Mouse (Mus musculus) megakaryocyte progenitor cell, adult 5-6 weeks (primary cell): ENCODE results near the gene Pgbd5. TPM values are rescaled to one million over a fixed set of nuclear protein-coding genes. Genes with fewer than 3 reads are reported as not detected.

Experiments
- ATAC-seq: replicated peaks from 2 replicates; pipeline ENCODE4 v1.8.0; 2016; ENCODE audit warnings: mild to moderate bottlenecking, moderate TSS enrichment, inconsistent platforms; ENCODE audit not compliant: poor library complexity
- total RNA-seq, 2 experiments: library from RNA; stranded (forward) in 1 of 2; stranded (reverse) in 1 of 2; fragments of 157-497, 149-512 nt in 1 of 2; fragments of 200-1000 nt in 1 of 2; gene quantifications; 2 replicates each; pipeline versions ENCODE4 v1.2.3 to v1.2.4; 2015 to 2017

Pgbd5 gene
- total RNA-seq, 2 experiments from 2014 or later: not detected

DNA sequence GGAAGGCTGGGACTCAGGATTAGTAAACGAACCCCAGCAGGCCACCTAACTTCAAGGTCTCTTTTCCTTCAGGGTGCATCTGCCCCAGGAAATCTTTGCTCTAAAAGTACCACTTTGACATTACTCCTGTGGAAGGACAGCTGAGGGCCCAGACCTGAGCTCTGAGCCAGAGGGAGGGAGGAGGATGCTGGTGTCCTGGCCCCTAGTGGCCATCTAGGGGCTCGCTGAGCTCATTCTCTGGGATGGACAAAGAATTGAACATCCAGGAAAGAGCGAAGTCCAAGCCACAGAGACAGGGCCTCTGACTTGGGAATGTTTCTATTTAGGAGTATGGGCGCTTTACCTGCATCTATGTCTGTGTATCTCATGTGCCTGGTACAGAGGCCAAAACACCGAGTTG is 87.8 kb downstream of the Pgbd5 start:
- ATAC-seq: no peak

DNA sequence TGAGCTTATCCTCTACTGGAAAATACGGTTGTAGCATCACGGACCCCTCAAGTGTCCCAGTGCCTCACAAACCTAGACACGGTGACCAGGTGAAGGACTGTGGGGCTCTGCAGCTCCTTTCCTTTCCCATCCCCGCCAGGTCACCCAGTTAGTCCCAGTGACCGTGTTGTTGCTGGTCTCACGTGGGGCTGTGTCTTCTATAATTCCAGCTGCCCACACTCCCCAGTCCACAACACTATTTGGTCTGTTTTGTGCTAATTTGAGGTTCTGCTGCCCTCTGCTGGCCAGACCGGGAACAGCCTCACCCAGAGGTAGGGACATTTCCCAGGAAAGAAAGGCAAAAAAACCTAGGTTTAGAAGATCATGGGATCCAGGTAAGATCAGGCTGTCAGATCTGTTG is 89.8 kb downstream of the Pgbd5 start:
- ATAC-seq: peak; percentile 84

DNA sequence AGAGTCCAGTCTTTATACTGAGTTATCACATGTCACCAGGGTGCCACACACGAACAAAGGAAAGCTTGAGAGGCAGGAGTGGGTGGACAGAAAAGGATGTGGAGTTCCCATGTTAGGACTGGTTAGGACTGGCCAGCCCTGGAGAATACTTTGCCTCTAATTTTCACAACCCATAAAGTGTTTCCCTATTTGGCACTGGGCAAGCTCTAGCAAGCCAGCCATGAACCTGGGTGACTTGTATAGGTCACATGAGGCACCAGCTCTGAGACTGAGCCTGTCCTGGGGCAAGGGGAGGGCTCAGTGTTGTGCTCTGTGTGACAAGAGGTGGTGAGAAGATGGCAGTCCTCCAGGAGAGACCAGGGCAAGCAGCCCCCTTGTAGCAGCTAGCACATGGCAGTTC is 91.4 kb downstream of the Pgbd5 start:
- no peak for ATAC-seq

DNA sequence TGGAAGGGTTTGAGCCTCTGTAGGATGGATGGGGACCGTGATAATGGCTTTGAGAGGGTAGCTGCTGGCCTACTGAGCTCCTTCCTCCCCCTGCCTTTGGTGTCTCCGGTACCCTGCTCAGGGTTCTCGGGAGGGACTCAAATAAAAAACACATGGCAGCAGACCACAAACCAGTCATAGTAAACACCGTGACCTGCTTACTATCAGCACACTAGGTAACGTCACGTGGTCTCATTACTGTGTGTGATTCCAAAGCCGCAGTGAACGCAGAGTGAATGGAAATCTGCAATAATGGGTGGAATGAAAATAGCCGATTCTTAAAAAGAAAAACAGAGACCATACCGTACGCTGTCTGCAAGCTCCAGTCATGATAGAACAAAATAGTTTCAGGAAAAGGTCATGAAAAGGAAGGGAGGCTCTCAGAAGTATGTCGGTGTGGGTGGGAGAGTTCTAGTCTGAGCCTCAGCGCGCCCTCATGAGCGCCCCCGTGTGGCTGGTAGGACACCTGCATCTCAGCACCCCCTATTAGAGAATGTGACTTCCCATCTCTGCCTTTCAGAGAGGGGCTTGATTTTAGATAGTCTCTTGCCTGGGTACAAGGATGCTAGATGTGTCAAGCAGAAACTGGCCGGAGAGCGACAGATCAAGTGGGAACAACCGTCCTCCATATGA is 92.5 kb downstream of the Pgbd5 start:
- peak; percentile 79 for ATAC-seq

DNA sequence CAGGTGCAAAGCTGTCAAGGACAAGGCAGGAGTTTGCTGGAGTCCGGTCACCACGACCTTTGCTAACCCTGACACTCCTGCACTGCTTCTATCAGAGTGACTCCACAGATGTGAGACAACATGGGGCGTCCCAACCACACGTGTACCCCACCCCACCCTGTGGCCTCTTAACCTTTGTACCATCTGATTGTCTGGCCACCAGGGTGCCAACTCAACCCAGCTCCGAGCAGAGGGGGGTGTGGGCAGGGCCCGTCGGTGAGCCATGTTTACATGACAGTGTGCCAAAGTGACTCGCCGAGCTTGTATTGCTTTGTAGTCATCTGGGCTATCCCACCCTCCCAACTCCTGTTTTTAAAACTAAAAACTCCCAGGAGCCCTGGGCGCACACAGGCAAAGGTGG is 94.4 kb downstream of the Pgbd5 start:
- no peak for ATAC-seq

DNA sequence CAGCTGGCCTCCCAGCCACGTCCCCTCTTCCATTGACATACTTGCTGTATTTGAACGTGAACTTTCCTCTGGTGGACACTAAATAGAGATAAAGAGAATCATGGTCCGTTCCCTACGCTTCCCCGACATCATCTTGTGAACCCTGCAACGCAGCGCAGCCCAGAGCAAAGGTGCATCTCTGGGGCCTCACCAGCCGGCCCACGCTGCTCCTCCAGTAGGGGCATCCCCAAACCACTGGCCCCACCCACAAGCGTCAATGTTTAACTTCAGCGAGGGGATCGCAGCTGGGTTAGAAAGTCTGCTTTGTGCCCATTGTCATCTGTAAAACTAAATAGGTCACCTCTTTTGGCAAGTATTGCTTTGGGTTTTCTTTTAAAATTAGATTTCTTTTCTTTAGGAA is 95.5 kb downstream of the Pgbd5 start:
- ATAC-seq: no peak

DNA sequence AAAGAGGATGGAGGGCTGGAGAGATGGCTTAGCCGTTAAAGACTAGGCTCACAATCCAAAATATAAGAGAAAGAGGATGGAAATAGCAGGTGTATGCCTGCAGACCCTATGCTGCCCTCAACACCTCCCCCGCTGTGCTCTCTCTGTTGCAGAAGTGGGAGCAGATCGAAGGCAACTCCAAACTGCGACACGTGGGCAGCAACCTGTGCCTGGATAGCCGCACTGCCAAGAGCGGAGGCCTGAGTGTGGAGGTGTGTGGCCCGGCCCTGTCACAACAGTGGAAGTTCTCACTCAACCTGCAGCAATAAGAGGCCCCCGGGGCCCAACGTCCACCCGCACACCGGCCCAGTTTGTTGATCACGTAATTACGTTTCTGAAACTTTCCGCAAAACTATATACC is 96.3 kb downstream of the Pgbd5 start:
- no peak for ATAC-seq

DNA sequence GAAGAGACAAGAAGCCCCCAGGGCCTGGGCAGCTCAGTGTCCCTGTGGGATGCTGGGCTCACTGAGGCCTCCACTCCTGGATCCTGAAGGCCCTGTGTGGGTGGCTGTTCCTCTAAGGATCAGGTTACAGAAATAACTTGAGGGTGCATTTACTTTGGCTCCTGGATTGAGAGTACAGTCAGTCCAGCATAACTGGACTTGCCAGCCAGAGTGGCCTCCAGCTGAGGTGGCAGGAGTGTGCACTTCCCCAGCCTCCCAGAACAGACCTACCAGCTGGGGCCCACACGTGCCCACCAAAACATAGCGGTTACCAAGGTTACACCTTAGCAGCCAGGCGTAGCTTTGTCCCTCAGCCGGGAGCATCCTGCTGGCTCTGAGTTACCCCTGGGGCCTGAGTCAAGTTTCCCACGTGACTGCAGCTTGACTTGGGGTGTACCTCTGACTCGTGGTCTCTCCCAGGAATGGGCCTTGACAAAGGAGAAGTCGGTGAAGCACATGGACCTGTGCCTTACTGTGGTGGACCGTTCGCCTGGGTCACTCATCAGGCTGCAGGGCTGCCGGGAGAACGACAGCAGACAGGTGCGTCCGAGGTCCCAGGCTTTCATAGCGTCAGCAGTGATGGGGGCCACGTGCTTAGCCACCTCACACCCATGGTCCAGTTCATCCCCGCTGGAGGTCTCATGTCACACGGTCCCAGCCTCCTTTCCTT is 98.9 kb downstream of the Pgbd5 start:
- ATAC-seq: no peak

DNA sequence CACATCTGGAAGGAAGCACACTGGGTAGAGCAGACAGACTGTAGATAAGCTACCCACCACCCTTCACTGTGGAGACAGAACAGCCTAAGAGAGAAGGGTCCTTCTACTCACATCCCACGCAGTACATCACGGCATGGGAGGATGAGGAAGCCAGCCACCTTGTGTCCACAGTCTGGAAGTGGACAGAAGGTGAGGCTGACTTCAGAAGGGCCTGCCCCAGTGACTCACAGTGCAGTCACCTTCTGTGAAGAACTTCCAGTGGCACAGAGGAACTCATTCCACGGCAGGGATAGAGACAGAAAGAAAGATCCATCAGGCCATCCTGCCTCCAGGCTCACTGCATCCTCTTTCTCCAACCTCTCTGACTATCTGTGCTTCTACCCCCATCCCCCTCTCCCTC is 99.7 kb downstream of the Pgbd5 start:
- ATAC-seq: no peak

DNA sequence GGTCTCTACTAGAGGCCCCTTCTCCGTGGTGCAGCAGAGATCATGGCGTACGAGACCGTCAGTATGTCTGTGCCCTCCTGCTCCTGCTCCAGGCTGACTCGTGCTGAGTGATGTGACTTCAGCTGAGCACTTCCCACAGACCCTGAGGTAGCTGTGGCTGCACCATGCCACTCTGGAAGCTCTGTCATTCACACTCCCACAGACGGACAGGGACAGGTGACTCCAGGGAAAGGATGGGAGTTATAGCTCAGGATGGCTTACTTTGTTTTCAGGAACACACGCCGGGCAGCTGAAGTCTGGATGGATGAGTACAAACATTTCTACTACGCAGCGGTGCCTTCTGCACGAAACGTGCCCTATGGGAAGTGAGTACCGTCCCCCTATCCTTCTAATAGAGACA is 103.2 kb downstream of the Pgbd5 start:
- ATAC-seq: no peak

DNA sequence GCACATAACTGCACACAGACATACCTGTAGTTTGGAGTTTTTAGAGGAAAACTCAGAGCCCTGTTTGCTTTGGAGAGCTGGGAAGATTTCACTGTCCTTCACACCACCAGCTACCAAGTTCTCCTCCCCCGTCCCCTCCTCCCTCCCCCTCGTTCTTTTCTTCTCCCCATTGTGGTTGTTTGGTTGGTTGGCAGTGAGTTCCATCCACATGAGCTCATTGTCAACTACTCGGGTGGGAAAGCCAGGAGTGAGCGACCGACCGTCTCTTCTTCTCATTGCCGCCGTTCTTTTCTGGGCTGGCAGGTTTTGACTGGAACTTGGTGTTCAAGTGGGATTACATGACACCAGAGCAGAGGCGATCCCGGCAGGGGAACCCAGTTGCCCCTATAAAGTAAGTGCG is 107.8 kb downstream of the Pgbd5 start:
- no peak for ATAC-seq

DNA sequence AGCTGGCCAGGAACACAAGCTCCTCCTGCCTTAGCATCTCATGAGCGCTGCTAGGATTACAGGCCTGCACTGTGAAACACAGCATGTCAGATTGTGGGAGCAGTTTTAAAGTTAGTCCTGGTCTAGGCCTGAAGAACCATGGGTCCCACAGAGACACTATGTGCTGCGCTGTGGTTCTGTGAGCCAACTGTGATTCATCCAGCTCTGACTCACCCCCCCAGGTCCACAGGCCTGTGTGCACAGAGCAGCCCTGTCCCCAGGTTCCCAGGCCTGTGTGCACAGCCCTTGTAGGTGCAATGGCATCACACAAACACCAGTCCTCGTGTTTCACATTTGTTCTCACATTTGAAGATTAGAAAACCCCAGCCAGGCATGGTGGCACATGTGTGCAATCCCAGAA is 108.4 kb downstream of the Pgbd5 start:
- ATAC-seq: no peak

DNA sequence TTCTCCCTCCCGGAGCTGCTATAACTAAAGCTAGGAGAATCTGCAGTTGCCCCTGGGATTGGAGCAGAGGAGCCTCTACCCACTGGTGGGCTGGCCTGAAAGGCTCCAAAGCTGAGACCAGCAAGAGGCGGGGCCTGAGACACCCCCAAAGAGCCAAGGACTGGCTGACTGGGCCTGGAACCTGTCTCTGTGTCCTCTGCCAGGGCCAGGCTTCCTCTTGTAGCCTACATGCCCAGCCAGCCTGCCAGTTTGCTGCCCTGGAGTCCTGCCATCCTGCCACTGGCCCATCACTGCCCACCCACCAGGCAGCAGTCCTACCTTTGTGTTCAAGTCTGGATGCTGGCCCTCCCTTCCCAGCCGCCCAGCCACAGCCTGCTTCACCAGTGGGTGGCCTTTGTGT is 109.0 kb downstream of the Pgbd5 start:
- ATAC-seq: no peak

DNA sequence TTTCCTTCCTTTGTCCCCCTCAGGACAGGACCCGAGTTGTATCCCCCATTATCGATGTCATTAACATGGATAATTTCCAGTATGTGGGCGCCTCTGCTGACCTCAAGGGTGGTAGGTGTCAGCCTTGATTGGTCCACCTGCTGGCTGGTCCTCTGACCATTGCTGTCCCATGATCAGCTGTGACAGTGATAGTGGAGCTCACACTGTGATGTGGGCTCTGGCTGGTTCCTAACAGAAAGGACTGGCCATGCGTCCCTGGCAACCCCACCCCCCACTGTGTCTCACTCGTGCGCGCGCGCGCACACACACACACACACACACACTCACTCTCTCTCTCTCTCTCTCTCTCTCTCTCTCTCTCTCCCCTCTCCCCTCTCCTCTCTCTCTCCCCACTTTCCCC is 109.8 kb downstream of the Pgbd5 start:
- no peak for ATAC-seq

DNA sequence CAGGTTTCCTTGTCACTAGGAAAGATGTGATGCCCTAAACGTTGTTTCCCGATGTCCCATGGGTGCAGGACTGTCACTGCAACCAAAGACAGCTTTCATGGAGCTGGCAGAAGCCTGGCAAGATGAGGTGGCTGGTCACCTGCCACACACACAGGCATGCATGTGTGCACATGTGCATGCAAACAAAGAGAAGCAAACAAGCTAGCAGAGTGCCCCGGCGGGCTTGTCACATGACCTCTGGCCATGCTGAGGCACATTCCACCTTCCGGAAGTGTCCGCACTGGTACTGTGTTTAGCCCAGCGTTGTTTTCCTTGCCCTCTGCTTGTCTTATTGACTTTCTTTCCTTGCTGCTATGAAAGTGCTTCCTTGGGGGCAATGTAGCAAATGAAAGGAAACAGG is 111.2 kb downstream of the Pgbd5 start:
- ATAC-seq: no peak

DNA sequence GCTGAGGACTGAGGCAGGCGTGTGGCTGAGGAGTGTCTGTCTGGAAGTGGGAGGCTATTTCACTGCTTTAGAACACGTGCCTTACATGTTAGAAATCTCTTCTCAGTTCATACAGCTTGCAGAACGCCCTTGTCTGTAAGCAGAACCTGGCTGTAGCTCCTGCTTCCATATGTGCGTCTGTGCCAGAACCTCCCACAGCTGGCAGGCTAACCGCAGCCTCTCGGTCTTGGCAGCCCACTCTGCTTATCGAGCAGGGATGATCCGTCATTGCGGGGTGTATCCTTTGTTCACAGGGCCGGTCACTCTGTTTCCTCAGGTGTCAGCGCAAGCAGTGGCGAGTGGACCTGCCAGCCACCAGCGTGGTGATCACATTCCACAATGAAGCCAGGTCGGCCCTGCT is 116.1 kb downstream of the Pgbd5 start:
- ATAC-seq: no peak

DNA sequence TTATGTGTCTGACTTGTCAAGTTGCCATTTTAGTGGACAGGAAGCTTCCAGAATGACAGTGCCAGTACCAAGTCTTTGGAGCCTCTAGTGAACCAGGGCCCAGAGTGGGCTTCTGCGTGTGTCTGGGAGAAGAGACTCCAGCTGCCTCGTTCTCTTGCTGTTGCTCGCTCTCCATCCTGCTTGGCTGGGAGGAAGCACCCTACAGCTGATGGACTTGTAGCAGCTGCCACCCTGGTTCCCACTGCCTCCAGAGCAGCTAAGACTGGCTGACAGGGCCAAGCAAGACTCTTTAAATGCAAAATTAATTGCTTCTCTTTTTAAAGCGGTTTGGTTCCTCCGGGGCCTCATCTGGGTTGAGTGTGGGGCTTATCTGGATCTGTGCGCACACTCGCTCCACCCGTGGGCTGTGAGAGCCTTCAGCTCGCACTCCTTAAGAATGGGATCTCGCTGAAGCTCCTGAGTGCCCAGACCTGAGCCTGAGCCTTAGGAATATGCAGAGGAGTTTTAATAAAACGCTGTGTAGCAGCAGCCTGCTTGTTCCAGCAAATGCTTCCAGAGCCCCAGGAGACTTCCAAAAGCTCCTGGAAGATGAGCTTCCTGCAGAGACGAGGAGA is 118.1 kb downstream of the Pgbd5 start:
- ATAC-seq: no peak

DNA sequence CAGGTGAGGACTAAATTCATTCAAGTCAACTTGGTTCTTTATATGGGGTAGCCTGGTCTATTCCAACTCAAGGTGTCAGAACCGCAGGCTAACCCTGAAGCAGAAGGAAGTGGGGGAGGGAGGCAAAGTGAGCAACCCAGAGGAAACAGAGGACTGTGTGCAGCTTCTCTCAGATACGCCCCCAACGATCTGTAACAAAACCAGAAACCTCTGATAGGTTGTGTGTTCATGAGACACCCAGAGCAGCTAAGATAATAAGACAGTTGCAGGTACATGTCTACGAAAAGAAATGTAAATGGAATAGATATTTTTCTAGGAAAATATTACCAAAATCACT is 120.2 kb downstream of the Pgbd5 start:
- 0 out of 2 replicates have a peak, but pooled peaks have one; percentile 10 for ATAC-seq
